Mouse (Mus musculus) testis, adult 2 months (tissue): ENCODE data around the gene Trank1. TPM values are rescaled to one million over a fixed set of nuclear protein-coding genes. Genes with fewer than 3 reads are reported as not detected.
A peak's percentile ranks its signal among the peaks of the same experiment; 100 is the strongest.

ENCODE experiments used
- H3K27ac ChIP-seq: fragments of 200-500 bp; 2 replicates; pipeline ENCODE4 v1.5.1; 2012; ENCODE audit warnings: low read depth, low read length; ENCODE audit not compliant: control insufficient read depth, insufficient read depth
- H3K27me3 ChIP-seq: fragments of 200-500 bp; 2 replicates; pipeline ENCODE4 v1.6.1; 2012; ENCODE audit warnings: mild to moderate bottlenecking, low read length, moderate library complexity; ENCODE audit not compliant: control insufficient read depth, insufficient read depth
- H3K36me3 ChIP-seq: fragments of 200-500 bp; 2 replicates; pipeline ENCODE4 v1.6.1; 2012; ENCODE audit warnings: mild to moderate bottlenecking, low read length; ENCODE audit not compliant: control insufficient read depth, insufficient read depth
- H3K4me1 ChIP-seq: fragments of 200-500 bp; 2 replicates; pipeline ENCODE4 v1.6.1; 2012; ENCODE audit warnings: low read length; ENCODE audit not compliant: control insufficient read depth, insufficient read depth
- H3K4me3 ChIP-seq: fragments of 200-500 bp; 2 replicates; pipeline ENCODE4 v1.5.1; 2012; ENCODE audit warnings: low read depth, mild to moderate bottlenecking, low read length, moderate library complexity, mixed read lengths; ENCODE audit not compliant: control insufficient read depth
- CTCF ChIP-seq: fragments of 200-500 bp; IDR thresholded peaks from 2 replicates; pipeline ENCODE4 v1.5.1; 2012; ENCODE audit warnings: low read depth, mild to moderate bottlenecking, inconsistent platforms, low read length, moderate library complexity; ENCODE audit not compliant: control insufficient read depth, insufficient read depth, insufficient replicate concordance
- POLR2A ChIP-seq: fragments of 200-500 bp; IDR thresholded peaks from 2 replicates; pipeline ENCODE4 v1.6.1; 2012; ENCODE audit warnings: low read depth, mild to moderate bottlenecking, inconsistent platforms, low read length, moderate library complexity; ENCODE audit not compliant: control insufficient read depth
- polyA plus RNA-seq: library from polyadenylated mRNA; depleted of rRNA; stranded (reverse); fragments of >200 nt; gene quantifications from 2 replicates; pipeline ENCODE4 v1.2.3, GENCODE M21; 2012

The Trank1 gene
- polyA plus RNA-seq, 1 experiment, result 25.0 TPM

DNA sequence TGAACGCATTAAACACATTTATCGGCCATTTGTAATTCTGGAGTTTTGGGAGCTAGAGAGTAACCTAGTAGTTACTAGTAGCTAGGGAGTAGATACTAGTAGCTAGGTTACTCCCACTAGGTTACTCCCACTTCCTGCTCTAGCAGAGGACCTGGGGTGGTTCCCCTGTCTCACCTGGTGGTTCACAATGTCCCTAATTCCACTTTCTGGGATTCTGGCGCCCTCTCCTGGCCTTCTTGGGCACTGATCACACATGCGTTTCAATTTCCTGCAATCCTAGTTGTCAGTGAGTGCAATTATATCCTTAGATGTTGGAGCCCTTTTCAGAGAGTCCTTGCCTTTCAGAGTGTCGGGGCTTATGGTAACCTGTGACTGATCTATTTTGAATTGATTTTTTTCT lies 2.7 kb downstream of the Trank1 start:
- no peaks in the 10 kb centered on the region for H3K36me3 ChIP-seq
- H3K27me3 ChIP-seq, result no peaks in the 10 kb centered on the region
- H3K27ac ChIP-seq, result no peak overlapping the region
- H3K4me3 ChIP-seq, result no peak overlapping the region
- H3K4me1 ChIP-seq, result peaks cover 5% of the 10 kb centered on the region
- TF ChIP-seq POLR2A (no peak), CTCF (peak; percentile 69; the same call in 1 of the 2 replicates)

DNA sequence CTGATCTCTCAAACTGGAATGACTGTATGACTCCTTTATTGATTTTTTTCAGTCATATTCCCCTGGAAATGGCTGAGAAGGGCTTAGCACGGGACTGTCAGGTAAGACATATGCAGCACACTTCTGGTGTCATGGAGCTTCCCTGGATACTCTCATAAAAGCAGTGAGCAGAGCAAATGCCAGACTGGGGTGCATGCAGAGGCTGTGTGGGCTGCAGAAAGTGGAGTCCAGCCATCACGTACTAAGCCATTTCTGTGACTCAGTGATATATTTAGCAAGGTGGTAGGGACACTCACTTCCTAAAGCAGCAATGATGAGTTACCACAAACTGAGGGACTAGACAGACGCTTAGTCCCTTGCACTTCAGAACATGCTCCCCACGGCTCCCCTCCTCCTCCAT lies 9.4 kb downstream of the Trank1 start:
- TF ChIP-seq CTCF, result no peak
- TF ChIP-seq POLR2A, result no peak
- Histone ChIP-seq H3K4me3 (no peak overlapping the region), H3K27me3 (no peaks in the 10 kb centered on the region), H3K4me1 (no peaks in the 10 kb centered on the region), H3K36me3 (no peaks in the 10 kb centered on the region), H3K27ac (no peak overlapping the region)

DNA sequence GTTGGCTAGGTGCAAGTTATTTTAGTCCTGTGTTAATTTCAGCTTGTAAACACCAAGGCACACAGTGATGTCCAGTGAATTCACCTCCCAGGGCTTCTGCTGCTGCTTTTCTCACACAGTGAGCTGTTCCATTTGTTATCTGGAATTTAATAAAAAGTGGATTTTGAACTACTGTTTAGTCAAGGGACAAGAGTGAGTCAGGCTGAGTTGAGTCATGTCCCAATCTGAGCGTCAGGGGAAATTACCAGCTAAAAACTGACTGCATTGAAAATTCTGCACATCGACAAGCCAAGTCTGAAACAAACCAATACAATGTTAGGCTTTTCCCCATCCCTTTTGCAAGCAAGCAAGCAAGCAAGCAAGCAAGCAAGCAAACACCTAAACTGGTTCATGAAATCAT lies 13.3 kb downstream of the Trank1 start:
- no peaks in the 10 kb centered on the region for H3K36me3 ChIP-seq
- no peaks in the 10 kb centered on the region for H3K27me3 ChIP-seq
- H3K4me1 ChIP-seq, result no peaks in the 10 kb centered on the region
- TF ChIP-seq CTCF (no peak), POLR2A (no peak)
- H3K4me3 ChIP-seq, result no peak overlapping the region
- H3K27ac ChIP-seq, result no peak overlapping the region

DNA sequence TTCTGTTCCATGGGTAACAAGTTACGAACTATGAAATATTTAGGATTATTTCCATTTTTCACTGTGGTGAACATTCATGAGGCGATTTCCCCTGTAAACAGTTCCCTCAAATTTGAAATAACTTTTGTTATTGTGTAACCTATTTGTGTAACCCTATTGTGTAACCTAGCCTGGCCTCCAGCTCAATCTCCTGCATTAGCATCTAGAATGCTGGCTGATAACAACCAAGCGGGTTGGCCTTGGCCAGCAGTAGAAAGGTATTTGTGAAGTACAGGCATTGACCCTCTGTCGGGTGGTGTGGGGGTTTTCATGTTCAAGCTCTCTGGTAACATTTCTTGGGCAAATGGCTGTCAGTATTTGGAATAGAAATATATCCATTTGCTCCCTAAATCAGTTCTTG lies 18.3 kb downstream of the Trank1 start:
- Histone ChIP-seq H3K36me3 (no peaks in the 10 kb centered on the region), H3K27me3 (no peaks in the 10 kb centered on the region), H3K4me1 (no peaks in the 10 kb centered on the region), H3K4me3 (no peak overlapping the region), H3K27ac (no peak overlapping the region)
- TF ChIP-seq POLR2A (no peak), CTCF (no peak)

DNA sequence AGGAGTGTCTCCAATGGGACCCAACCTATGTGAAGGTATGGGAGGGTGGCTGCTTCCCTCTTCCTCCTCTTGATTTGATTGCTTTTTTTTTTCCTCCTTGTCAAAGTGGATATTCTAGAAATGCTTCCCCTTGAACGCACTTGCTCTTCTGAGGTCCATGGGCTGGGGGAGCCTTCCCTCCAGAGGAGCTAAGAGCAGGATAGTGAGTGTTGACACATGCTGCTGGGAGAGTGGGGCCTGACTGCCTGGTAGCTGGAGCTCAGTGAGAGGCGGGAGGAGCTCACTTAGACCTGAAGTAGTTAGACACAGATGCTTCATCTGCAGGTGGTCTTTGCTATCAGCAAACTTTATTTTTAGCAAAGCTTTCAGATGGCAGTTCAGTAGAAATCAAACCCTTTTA lies 22.3 kb downstream of the Trank1 start:
- TF ChIP-seq POLR2A, result no peak
- TF ChIP-seq CTCF, result no peak
- Histone ChIP-seq H3K4me3 (no peak overlapping the region), H3K4me1 (no peaks in the 10 kb centered on the region), H3K27me3 (no peaks in the 10 kb centered on the region), H3K36me3 (no peaks in the 10 kb centered on the region), H3K27ac (no peak overlapping the region)

DNA sequence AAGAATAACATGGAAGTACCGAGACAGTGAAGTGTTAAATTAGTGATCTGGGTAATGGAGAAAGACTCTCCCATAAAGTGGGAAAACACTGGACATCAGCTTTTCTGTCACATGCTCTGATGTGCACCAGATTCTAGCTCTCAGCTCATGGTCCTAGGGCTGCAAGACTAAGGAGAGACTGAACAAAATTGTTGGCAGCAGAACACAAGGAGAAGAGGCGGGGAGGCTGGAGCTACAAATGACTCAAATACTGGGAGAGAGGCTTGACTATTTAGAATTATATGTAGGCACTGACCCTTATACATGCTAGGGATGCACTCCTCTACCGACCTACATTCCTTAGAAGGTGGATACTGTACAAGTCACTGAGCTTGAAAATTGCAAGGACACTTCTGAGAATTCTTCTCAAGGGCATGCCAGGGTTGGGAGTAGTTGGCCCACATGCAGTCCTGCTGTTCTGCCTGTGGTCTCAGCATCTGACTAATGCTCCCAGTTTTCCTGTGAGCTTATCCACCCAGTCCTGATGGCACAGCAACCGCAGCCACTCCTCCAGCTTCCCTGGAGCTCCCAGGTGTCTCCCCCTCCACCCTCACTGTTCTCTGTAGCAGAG lies 23.1 kb downstream of the Trank1 start:
- H3K27ac ChIP-seq, result no peak overlapping the region
- no peaks in the 10 kb centered on the region for H3K4me1 ChIP-seq
- H3K4me3 ChIP-seq, result no peak overlapping the region
- TF ChIP-seq POLR2A, result no peak
- TF ChIP-seq CTCF, result no peak
- no peaks in the 10 kb centered on the region for H3K36me3 ChIP-seq
- H3K27me3 ChIP-seq, result no peaks in the 10 kb centered on the region

DNA sequence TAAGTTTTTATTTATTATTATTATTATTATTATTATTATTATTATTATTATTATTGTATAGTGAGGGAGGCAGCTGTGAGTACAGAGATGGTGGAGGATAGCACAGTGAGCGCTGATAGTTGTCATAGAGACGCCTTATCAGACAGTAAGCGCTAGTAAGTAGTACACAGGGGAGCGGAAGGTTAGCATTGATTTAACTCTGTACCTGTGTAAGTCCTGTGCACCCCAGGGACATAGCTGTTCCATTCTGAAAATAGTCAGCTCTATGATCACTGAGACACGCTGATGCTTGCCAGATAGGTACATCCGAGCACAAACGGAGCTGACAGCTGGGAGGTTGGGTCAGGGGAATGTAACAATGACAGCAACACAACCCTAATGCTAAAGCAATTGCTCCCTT lies 39.7 kb downstream of the Trank1 start:
- Histone ChIP-seq H3K36me3 (no peaks in the 10 kb centered on the region; the same call in 1 of the 2 replicates), H3K4me3 (no peak overlapping the region), H3K4me1 (no peaks in the 10 kb centered on the region), H3K27me3 (no peaks in the 10 kb centered on the region), H3K27ac (no peak overlapping the region)
- TF ChIP-seq POLR2A (no peak), CTCF (no peak)
